Mouse (Mus musculus): ENCODE measurements at regions not wholly inside any gene's neighbourhood (a gene's known extent, or its start where the extent isn't known, plus 50 kb on each side); places are given as distances from the start of the nearest gene placed in this dataset.

GRCm38 (mm10) chr10:17516068-17516467 is 206.9 kb upstream of the Cited2 start:
- 94% methylated on average over 2 of the region's 2 CpGs for WGBS
- Histone ChIP-seq H3K4me1 (ENCODE audit: control insufficient read depth, insufficient read depth, low read length) (peaks cover 7% of the 10 kb centered on the region; the same call in 1 of the 2 replicates), H3K27me3 (ENCODE audit: control insufficient read depth, insufficient read depth, low read length) (no peaks in the 10 kb centered on the region), H3K4me3 (replicated peaks; ENCODE audit: low read length) (no peak overlapping the region), H3K9me3 (replicated peaks; ENCODE audit: control insufficient read depth, low read length) (no peaks in the 10 kb centered on the region), H3K9ac (ENCODE audit: low read length) (no peak overlapping the region), H3K27ac (ENCODE audit: low read length) (no peak overlapping the region), H3K36me3 (ENCODE audit: control insufficient read depth, insufficient read depth, low read length) (no peaks in the 10 kb centered on the region), H3K4me2 (ENCODE audit: low read depth, low read length) (no peak overlapping the region)
- no peak for ATAC-seq (ENCODE audit: insufficient read depth, low FRiP score)

GRCm38 (mm10) chr10:17518423-17519175 is 204.4 kb upstream of the Cited2 start:
- Histone ChIP-seq H3K4me2 (ENCODE audit: low read depth, low read length) (no peak overlapping the region), H3K9ac (ENCODE audit: low read length) (no peak overlapping the region), H3K36me3 (ENCODE audit: control insufficient read depth, insufficient read depth, low read length) (no peaks in the 10 kb centered on the region), H3K4me1 (ENCODE audit: control insufficient read depth, insufficient read depth, low read length) (no peaks in the 10 kb centered on the region), H3K4me3 (replicated peaks; ENCODE audit: low read length) (no peak overlapping the region), H3K27me3 (ENCODE audit: control insufficient read depth, insufficient read depth, low read length) (no peaks in the 10 kb centered on the region), H3K27ac (ENCODE audit: low read length) (no peak overlapping the region), H3K9me3 (replicated peaks; ENCODE audit: control insufficient read depth, low read length) (no peaks in the 10 kb centered on the region)
- 59% methylated on average over 9 of the region's 9 CpGs for WGBS
- no peak for ATAC-seq (ENCODE audit: insufficient read depth, low FRiP score)

- H3K4me2 ChIP-seq (ENCODE audit: low read depth, low read length): no peak overlapping the region
- no peaks in the 10 kb centered on the region for H3K36me3 ChIP-seq (ENCODE audit: control insufficient read depth, insufficient read depth, low read length)
- peak; percentile 25; the same call in 1 of the 2 replicates for ATAC-seq (ENCODE audit: insufficient read depth, low FRiP score)
- no peak overlapping the region for H3K9ac ChIP-seq (ENCODE audit: low read length)
- 24% methylated on average over 5 of the region's 5 CpGs for WGBS
- H3K27ac ChIP-seq (ENCODE audit: low read length): no peak overlapping the region
- H3K27me3 ChIP-seq (ENCODE audit: control insufficient read depth, insufficient read depth, low read length): no peaks in the 10 kb centered on the region
- H3K4me1 ChIP-seq (ENCODE audit: control insufficient read depth, insufficient read depth, low read length): no peaks in the 10 kb centered on the region
- H3K4me3 ChIP-seq (replicated peaks; ENCODE audit: low read length): no peak overlapping the region
- H3K9me3 ChIP-seq (replicated peaks; ENCODE audit: control insufficient read depth, low read length): no peaks in the 10 kb centered on the region
Measured at GRCm38 (mm10) chr10:17522026-17522541, 200.9 kb upstream of the Cited2 start.

DNA sequence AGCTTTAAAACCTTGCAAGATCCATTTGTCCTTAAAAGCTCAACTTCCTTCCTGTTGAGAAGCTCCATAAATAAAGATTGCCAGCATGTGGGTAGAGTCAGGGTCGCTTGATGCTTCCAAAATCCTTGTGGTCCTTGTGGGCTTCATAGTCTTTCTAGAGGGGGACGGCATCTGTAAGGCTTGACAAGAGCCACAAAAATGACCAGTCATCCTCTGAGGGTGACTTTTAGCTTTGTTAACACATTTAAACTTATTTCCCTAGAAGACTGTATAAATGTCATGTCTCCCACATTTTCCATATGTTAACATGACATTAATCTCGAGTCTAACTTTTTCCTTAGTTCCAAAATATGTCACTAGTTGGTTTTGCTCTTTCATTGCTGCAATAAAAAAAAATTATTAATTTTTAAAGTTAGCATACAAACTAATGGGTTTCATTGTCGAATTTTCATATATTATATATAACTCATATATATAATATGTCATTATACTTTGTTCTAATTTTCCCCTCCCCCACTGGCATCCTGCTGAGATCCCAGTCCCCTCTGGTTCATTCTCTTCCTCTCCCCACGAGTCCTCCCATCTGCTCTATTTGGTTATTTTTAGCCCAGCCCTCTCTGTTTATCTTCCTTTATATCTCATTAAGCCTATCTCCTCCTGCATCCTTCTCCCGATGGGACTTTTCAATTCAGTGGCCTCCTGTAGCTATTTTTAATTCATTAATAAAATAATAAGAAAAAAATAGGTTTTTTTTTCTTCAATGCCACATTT is 199.3 kb upstream of the Cited2 start:
- no peaks in the 10 kb centered on the region for H3K27me3 ChIP-seq (ENCODE audit: control insufficient read depth, insufficient read depth, low read length)
- no peaks in the 10 kb centered on the region for H3K9me3 ChIP-seq (replicated peaks; ENCODE audit: control insufficient read depth, low read length)
- no peak overlapping the region for H3K4me2 ChIP-seq (ENCODE audit: low read depth, low read length)
- ATAC-seq (ENCODE audit: insufficient read depth, low FRiP score): no peak
- 64% methylated on average over 6 of the region's 6 CpGs for WGBS
- no peak overlapping the region for H3K4me3 ChIP-seq (replicated peaks; ENCODE audit: low read length)
- no peak overlapping the region for H3K27ac ChIP-seq (ENCODE audit: low read length)
- H3K4me1 ChIP-seq (ENCODE audit: control insufficient read depth, insufficient read depth, low read length): peaks cover 2% of the 10 kb centered on the region; the same call in 1 of the 2 replicates
- no peak overlapping the region for H3K9ac ChIP-seq (ENCODE audit: low read length)
- no peaks in the 10 kb centered on the region for H3K36me3 ChIP-seq (ENCODE audit: control insufficient read depth, insufficient read depth, low read length)

DNA sequence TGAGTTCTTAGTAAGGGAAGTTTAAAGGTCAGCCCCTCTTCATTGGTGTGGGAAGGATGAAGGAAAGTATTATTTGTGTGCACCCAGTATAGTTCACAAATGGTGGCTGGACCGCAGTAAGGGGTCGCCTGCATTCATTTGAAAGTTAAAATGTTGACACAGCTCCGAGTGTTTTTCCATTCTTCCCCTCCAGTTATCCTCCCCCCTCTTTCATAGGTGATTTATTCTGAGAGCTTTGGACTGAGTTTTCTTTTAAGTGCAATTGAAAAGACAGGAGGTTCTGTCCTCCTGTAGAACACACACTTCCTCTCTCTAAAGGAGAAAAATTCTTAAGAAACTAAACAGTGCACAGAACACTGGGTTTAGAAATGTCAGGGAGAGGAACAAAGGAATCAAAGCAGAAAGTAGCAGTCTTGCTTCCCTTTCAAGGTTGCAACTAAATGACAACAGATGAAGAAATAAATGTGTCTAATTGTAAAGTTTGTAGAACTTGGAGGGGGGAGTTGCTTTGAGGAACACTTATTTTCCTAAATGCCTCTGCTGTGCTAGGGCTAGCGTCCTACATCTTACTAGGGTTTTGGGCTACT is 195.8 kb upstream of the Cited2 start:
- H3K9me3 ChIP-seq (replicated peaks; ENCODE audit: control insufficient read depth, low read length): no peaks in the 10 kb centered on the region
- no peak overlapping the region for H3K27ac ChIP-seq (ENCODE audit: low read length)
- WGBS: 53% methylated on average over 4 of the region's 4 CpGs

DNA sequence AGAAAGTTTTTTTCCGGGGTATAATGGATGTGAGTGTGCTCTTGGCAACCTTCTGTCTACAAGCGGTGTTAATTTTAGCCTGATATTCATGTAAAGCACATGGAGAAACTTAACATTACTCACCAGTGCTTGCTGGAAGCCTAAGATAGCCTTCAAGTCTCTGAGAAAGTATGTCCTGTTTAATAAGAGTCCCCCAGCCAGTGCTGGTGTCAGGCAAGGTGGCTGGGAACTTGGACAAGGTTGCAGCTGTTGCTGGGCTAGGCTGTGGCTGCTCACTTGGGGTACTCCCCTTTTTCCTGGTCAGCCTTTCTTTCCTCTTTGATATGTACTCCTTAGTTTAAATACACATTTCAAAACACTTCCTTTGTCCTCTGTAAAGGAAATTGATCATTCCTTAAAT is 194.9 kb upstream of the Cited2 start:
- Histone ChIP-seq H3K4me1 (ENCODE audit: control insufficient read depth, insufficient read depth, low read length) (peaks cover 4% of the 10 kb centered on the region; the same call in 1 of the 2 replicates), H3K9ac (ENCODE audit: low read length) (no peak overlapping the region), H3K36me3 (ENCODE audit: control insufficient read depth, insufficient read depth, low read length) (no peaks in the 10 kb centered on the region), H3K4me2 (ENCODE audit: low read depth, low read length) (no peak overlapping the region), H3K4me3 (replicated peaks; ENCODE audit: low read length) (no peak overlapping the region), H3K9me3 (replicated peaks; ENCODE audit: control insufficient read depth, low read length) (no peaks in the 10 kb centered on the region), H3K27ac (ENCODE audit: low read length) (peak overlapping the region; percentile 46; the same call in 1 of the 2 replicates), H3K27me3 (ENCODE audit: control insufficient read depth, insufficient read depth, low read length) (no peaks in the 10 kb centered on the region)
- 45% methylated on average over 2 of the region's 2 CpGs for WGBS
- peak; percentile 85; the same call in 1 of the 2 replicates for ATAC-seq (ENCODE audit: insufficient read depth, low FRiP score)

More for the DNA sequence above, 195.8 kb upstream of the Cited2 start:
- Histone ChIP-seq H3K9ac (ENCODE audit: low read length) (no peak overlapping the region), H3K27me3 (ENCODE audit: control insufficient read depth, insufficient read depth, low read length) (no peaks in the 10 kb centered on the region), H3K36me3 (ENCODE audit: control insufficient read depth, insufficient read depth, low read length) (no peaks in the 10 kb centered on the region), H3K4me2 (ENCODE audit: low read depth, low read length) (no peak overlapping the region), H3K4me3 (replicated peaks; ENCODE audit: low read length) (no peak overlapping the region), H3K4me1 (ENCODE audit: control insufficient read depth, insufficient read depth, low read length) (peaks cover 4% of the 10 kb centered on the region; the same call in 1 of the 2 replicates)
- ATAC-seq (ENCODE audit: insufficient read depth, low FRiP score): no peak

- peak overlapping the region; percentile 46; the same call in 1 of the 2 replicates for H3K27ac ChIP-seq (ENCODE audit: low read length)
- 62% methylated on average over 6 of the region's 6 CpGs for WGBS
Measured at GRCm38 (mm10) chr10:17528846-17529245, 194.2 kb upstream of the Cited2 start.

DNA sequence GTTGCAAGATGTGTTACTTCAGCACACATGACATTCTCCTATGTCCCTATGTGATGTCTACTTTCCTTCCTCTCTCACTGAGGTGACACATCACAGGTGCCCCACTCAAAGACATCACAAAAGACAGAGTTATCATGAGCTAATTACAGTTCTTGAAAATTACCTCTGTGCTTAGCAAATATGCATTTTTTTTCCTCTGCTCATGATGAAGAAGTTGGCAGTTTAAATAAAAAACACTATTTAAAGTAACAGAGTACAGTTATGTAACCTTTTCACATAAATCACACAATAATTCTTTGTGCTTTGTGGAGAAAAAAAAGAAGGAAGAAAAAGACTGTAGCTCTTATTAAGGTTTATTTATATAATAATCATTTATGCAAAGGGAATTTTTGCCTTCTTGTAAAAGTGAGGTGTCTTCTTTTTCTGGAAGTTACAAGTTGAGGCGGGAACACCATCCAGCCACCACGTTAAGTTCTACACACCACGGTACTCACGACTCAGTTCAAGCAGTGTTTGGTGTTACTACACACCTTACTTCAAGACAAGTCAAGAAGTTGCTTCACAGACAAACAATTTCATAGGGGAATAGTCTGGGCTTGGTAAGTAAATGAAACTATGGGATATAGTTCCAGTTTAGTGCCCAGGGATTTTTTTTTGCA is 193.0 kb upstream of the Cited2 start:
- no peaks in the 10 kb centered on the region for H3K9me3 ChIP-seq (replicated peaks; ENCODE audit: control insufficient read depth, low read length)
- H3K27me3 ChIP-seq (ENCODE audit: control insufficient read depth, insufficient read depth, low read length): no peaks in the 10 kb centered on the region
- H3K4me2 ChIP-seq (ENCODE audit: low read depth, low read length): no peak overlapping the region
- H3K4me3 ChIP-seq (replicated peaks; ENCODE audit: low read length): no peak overlapping the region
- H3K27ac ChIP-seq (ENCODE audit: low read length): no peak overlapping the region
- WGBS: 72% methylated on average over 4 of the region's 4 CpGs
- H3K36me3 ChIP-seq (ENCODE audit: control insufficient read depth, insufficient read depth, low read length): no peaks in the 10 kb centered on the region
- H3K9ac ChIP-seq (ENCODE audit: low read length): no peak overlapping the region
- H3K4me1 ChIP-seq (ENCODE audit: control insufficient read depth, insufficient read depth, low read length): peaks cover 4% of the 10 kb centered on the region; the same call in 1 of the 2 replicates
- no peak for ATAC-seq (ENCODE audit: insufficient read depth, low FRiP score)

More at GRCm38 (mm10) chr10:17528846-17529245, 194.2 kb upstream of the Cited2 start:
- Histone ChIP-seq H3K9me3 (replicated peaks; ENCODE audit: control insufficient read depth, low read length) (no peaks in the 10 kb centered on the region), H3K9ac (ENCODE audit: low read length) (no peak overlapping the region), H3K27me3 (ENCODE audit: control insufficient read depth, insufficient read depth, low read length) (no peaks in the 10 kb centered on the region), H3K36me3 (ENCODE audit: control insufficient read depth, insufficient read depth, low read length) (no peaks in the 10 kb centered on the region), H3K4me2 (ENCODE audit: low read depth, low read length) (no peak overlapping the region), H3K4me1 (ENCODE audit: control insufficient read depth, insufficient read depth, low read length) (peaks cover 4% of the 10 kb centered on the region; the same call in 1 of the 2 replicates), H3K4me3 (replicated peaks; ENCODE audit: low read length) (no peak overlapping the region)
- ATAC-seq (ENCODE audit: insufficient read depth, low FRiP score): no peak

All from stomach, embryonic 16.5 days (tissue).